Mouse (Mus musculus): Measurements from ENCODE around the gene Kctd20. TPM values are rescaled to one million over a fixed set of nuclear protein-coding genes. Genes with fewer than 3 reads are reported as not detected.

Gene Kctd20
- polyA plus RNA-seq, 1 experiment = 77.9 TPM

DNA sequence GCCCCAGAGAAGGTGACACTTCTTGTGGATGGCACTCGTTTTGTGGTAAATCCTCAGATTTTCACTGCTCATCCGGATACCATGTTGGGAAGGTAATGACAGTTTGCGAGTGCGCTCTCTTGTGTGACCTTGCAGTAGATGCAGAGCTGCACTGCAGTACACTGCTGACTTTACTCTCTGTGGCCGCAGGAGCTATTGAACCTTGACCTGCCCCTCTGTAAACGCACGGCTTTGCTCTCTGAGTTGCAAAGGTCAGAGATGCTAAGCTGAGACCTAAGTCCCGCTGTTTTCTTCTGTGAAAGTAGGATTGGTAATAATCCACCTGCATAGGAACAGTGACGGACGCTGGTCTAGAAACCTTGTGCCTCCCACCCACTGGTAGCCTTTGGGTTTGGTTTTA is 9.8 kb downstream of the Kctd20 start:
- Histone ChIP-seq H3K27me3 (ENCODE audit: control insufficient read depth, insufficient read depth, low read length, poor library complexity, severe bottlenecking) (no peaks in the 10 kb centered on the region), H3K9ac (ENCODE audit: low read depth, poor library complexity, severe bottlenecking) (no peak overlapping the region), H3K27ac (ENCODE audit: insufficient read depth, low read length) (no peak overlapping the region), H3K36me3 (ENCODE audit: control insufficient read depth, insufficient read depth, low read length, poor library complexity, severe bottlenecking) (peaks cover 27% of the 10 kb centered on the region), H3K4me1 (ENCODE audit: control insufficient read depth, insufficient read depth, low read length) (no peaks in the 10 kb centered on the region), H3K4me3 (ENCODE audit: low read depth, low read length) (no peak overlapping the region), H3K9me3 (replicated peaks; ENCODE audit: control insufficient read depth, insufficient read depth, low read length, poor library complexity, severe bottlenecking) (no peaks in the 10 kb centered on the region)
- TF ChIP-seq EP300 (IDR thresholded peaks at IDR 0.05; ENCODE audit: insufficient read depth, low read depth, low read length) = no peak
- TF ChIP-seq CTCF (IDR thresholded peaks at IDR 0.05; ENCODE audit: low read depth, low read length) = no peak
- no peak for TF ChIP-seq POLR2A (IDR thresholded peaks at IDR 0.05; ENCODE audit: insufficient read depth, low read length)

DNA sequence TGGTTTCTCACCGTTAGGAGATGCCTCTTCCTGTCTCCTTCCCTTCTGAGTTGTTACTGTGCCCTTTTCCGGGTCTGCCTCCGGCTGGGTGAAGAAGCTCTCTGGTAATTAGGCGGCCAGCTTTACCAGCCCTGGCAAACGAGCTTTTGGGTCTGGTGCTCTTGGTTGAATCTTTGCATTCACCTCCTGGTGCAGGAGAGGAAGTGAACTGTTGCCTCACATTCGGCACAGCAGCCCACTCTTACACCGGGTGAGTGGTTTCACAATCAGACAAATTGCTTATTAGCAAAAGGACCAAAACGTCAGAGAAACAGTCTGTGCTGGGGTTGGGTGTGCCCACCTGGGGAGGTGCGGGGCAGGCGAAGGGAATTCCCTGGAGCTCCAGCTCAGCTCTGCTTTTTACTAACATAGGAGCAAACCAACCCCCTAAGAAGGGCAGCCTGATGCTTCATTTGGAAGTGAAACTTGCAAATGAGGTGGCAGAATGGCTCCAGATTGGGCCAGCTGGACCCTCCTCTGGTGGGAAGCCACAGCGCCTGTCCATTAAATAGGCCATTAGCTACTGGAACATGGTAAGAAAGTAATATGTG is 15.4 kb downstream of the Kctd20 start:
- Histone ChIP-seq H3K9me3 (replicated peaks; ENCODE audit: control insufficient read depth, insufficient read depth, low read length, poor library complexity, severe bottlenecking) (no peaks in the 10 kb centered on the region), H3K36me3 (ENCODE audit: control insufficient read depth, insufficient read depth, low read length, poor library complexity, severe bottlenecking) (peaks cover 57% of the 10 kb centered on the region), H3K27me3 (ENCODE audit: control insufficient read depth, insufficient read depth, low read length, poor library complexity, severe bottlenecking) (no peaks in the 10 kb centered on the region), H3K4me3 (ENCODE audit: low read depth, low read length) (no peak overlapping the region), H3K27ac (ENCODE audit: insufficient read depth, low read length) (0 out of 2 replicates have a peak overlapping the region, but pooled peaks have one; percentile 6), H3K9ac (ENCODE audit: low read depth, poor library complexity, severe bottlenecking) (no peak overlapping the region), H3K4me1 (ENCODE audit: control insufficient read depth, insufficient read depth, low read length) (peaks cover 2% of the 10 kb centered on the region)
- no peak for TF ChIP-seq CTCF (IDR thresholded peaks at IDR 0.05; ENCODE audit: low read depth, low read length)
- no peak for TF ChIP-seq POLR2A (IDR thresholded peaks at IDR 0.05; ENCODE audit: insufficient read depth, low read length)
- no peak for TF ChIP-seq EP300 (IDR thresholded peaks at IDR 0.05; ENCODE audit: insufficient read depth, low read depth, low read length)

DNA sequence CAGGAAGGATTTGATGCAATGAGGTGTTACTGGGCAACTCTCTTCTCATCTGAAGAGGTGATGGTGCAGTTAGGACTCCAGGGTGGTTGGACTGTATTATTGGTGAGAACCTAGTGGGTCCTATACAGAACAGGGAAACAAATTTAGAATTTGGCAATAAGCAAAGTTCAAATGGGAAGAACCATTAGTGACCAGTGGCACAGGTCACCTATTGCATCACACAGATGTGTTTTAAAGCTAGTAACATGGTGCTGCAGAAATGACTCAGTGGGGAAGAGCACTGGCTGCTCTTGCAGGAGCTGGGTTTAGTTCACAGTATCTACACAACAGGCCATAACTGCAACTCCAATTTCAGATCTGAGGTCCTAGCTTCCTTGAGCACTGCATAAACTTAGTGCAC is 18.4 kb downstream of the Kctd20 start:
- Histone ChIP-seq H3K9me3 (replicated peaks; ENCODE audit: control insufficient read depth, insufficient read depth, low read length, poor library complexity, severe bottlenecking) (no peaks in the 10 kb centered on the region), H3K4me3 (ENCODE audit: low read depth, low read length) (no peak overlapping the region), H3K27me3 (ENCODE audit: control insufficient read depth, insufficient read depth, low read length, poor library complexity, severe bottlenecking) (no peaks in the 10 kb centered on the region), H3K27ac (ENCODE audit: insufficient read depth, low read length) (no peak overlapping the region), H3K36me3 (ENCODE audit: control insufficient read depth, insufficient read depth, low read length, poor library complexity, severe bottlenecking) (peaks cover 69% of the 10 kb centered on the region), H3K4me1 (ENCODE audit: control insufficient read depth, insufficient read depth, low read length) (peaks cover 4% of the 10 kb centered on the region), H3K9ac (ENCODE audit: low read depth, poor library complexity, severe bottlenecking) (no peak overlapping the region)
- TF ChIP-seq EP300 (IDR thresholded peaks at IDR 0.05; ENCODE audit: insufficient read depth, low read depth, low read length) = no peak

DNA sequence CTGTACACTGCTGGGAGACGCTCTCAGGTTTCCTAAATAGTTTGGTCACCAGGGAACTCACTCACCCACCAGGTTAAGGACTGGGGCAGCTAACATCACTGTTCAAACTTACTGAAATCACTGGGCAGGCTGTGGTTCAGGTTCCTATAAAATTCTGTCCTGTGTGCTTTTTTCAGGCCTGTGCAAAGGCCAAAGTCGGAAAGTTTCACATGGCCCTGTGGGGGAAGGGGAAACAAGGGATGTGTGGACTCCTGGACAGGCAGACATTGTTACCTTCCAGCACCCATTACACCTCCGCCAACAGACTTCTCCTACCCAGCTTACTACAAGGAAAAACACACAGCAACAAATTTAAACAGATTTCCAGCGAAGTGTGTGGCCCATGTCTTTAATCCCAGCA is 27.3 kb downstream of the Kctd20 start:
- Histone ChIP-seq H3K4me1 (ENCODE audit: control insufficient read depth, insufficient read depth, low read length) (peaks cover 9% of the 10 kb centered on the region), H3K9ac (ENCODE audit: low read depth, poor library complexity, severe bottlenecking) (no peak overlapping the region), H3K9me3 (replicated peaks; ENCODE audit: control insufficient read depth, insufficient read depth, low read length, poor library complexity, severe bottlenecking) (no peaks in the 10 kb centered on the region), H3K27ac (ENCODE audit: insufficient read depth, low read length) (no peak overlapping the region), H3K36me3 (ENCODE audit: control insufficient read depth, insufficient read depth, low read length, poor library complexity, severe bottlenecking) (peaks cover 57% of the 10 kb centered on the region), H3K27me3 (ENCODE audit: control insufficient read depth, insufficient read depth, low read length, poor library complexity, severe bottlenecking) (no peaks in the 10 kb centered on the region), H3K4me3 (ENCODE audit: low read depth, low read length) (no peak overlapping the region)
- no peak for TF ChIP-seq CTCF (IDR thresholded peaks at IDR 0.05; ENCODE audit: low read depth, low read length)
- TF ChIP-seq POLR2A (IDR thresholded peaks at IDR 0.05; ENCODE audit: insufficient read depth, low read length) = no peak
- TF ChIP-seq EP300 (IDR thresholded peaks at IDR 0.05; ENCODE audit: insufficient read depth, low read depth, low read length) = no peak

DNA sequence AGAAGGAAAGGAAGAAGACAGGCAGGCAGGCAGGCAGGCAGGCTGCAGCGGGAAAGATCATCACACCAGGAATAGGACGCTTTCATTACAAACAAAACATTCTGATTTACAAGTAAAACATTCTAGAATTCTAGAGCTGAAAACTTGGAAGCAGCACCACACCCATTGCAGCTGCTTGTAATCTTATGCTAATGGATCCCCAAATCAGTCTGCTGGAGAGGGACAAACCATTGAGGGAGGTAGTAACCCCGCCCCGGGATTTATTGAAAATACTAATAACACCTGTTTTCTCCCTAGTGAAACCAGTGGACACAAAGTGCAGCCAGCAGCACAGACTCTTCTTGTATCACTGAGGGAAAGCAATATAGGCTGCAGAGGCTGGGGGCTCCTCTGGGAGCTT is 29.3 kb downstream of the Kctd20 start:
- H3K4me3 ChIP-seq (ENCODE audit: low read depth, low read length) = no peak overlapping the region
- H3K36me3 ChIP-seq (ENCODE audit: control insufficient read depth, insufficient read depth, low read length, poor library complexity, severe bottlenecking) = peaks cover 44% of the 10 kb centered on the region
- peak overlapping the region; percentile 91 for H3K27ac ChIP-seq (ENCODE audit: insufficient read depth, low read length)
- no peaks in the 10 kb centered on the region for H3K27me3 ChIP-seq (ENCODE audit: control insufficient read depth, insufficient read depth, low read length, poor library complexity, severe bottlenecking)
- 0 out of 2 replicates have a peak, but pooled peaks have one; percentile 26 for TF ChIP-seq EP300 (IDR thresholded peaks at IDR 0.05; ENCODE audit: insufficient read depth, low read depth, low read length)
- no peak for TF ChIP-seq POLR2A (IDR thresholded peaks at IDR 0.05; ENCODE audit: insufficient read depth, low read length)
- no peaks in the 10 kb centered on the region for H3K9me3 ChIP-seq (replicated peaks; ENCODE audit: control insufficient read depth, insufficient read depth, low read length, poor library complexity, severe bottlenecking)
- no peak overlapping the region for H3K9ac ChIP-seq (ENCODE audit: low read depth, poor library complexity, severe bottlenecking)
- peaks cover 9% of the 10 kb centered on the region for H3K4me1 ChIP-seq (ENCODE audit: control insufficient read depth, insufficient read depth, low read length)

DNA sequence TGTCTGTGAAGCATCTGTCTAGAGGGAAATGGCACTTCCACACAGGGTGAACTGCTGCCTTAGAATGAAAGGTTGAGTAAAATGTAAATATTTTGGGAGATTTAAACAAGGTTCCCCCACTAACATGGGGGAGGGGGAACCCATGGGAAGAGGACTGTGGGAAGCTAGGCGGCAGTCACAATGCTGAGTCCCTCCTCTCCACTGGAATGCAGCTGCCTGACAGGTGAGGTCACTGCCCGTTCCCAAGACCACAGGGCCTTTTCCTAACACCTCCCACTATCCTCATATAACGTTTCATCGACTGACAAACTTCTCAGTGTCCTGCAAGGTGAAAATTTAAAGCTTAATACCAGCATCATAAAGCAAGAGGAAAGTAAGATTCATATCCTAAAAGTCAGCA is 30.8 kb downstream of the Kctd20 start:
- H3K36me3 ChIP-seq (ENCODE audit: control insufficient read depth, insufficient read depth, low read length, poor library complexity, severe bottlenecking) = peaks cover 44% of the 10 kb centered on the region
- TF ChIP-seq EP300 (IDR thresholded peaks at IDR 0.05; ENCODE audit: insufficient read depth, low read depth, low read length) (peak; percentile 83), CTCF (IDR thresholded peaks at IDR 0.05; ENCODE audit: low read depth, low read length) (no peak)

More for the DNA sequence above, 30.8 kb downstream of the Kctd20 start:
- H3K4me1 ChIP-seq (ENCODE audit: control insufficient read depth, insufficient read depth, low read length) = peaks cover 9% of the 10 kb centered on the region
- no peaks in the 10 kb centered on the region for H3K27me3 ChIP-seq (ENCODE audit: control insufficient read depth, insufficient read depth, low read length, poor library complexity, severe bottlenecking)
- H3K9me3 ChIP-seq (replicated peaks; ENCODE audit: control insufficient read depth, insufficient read depth, low read length, poor library complexity, severe bottlenecking) = no peaks in the 10 kb centered on the region
- no peak overlapping the region for H3K9ac ChIP-seq (ENCODE audit: low read depth, poor library complexity, severe bottlenecking)
- no peak overlapping the region for H3K4me3 ChIP-seq (ENCODE audit: low read depth, low read length)
- H3K27ac ChIP-seq (ENCODE audit: insufficient read depth, low read length) = peak overlapping the region; percentile 78; the same call in 1 of the 2 replicates

Measured in ES-Bruce4 (cell line).